Mouse (Mus musculus) lung, embryonic 15.5 days (tissue): ENCODE data around the gene Fibcd1. TPM values are rescaled to one million over a fixed set of nuclear protein-coding genes. Genes with fewer than 3 reads are reported as not detected.
A peak's percentile ranks its signal among the peaks of the same experiment; 100 is the strongest.

Experiments used
- ATAC-seq: fragments of 200-750 bp; cut with Nextera tagmentation; 2 replicates; pipeline ENCODE4 v1.8.0; 2017; ENCODE audit warnings: moderate number of reproducible peaks, borderline replicate concordance; ENCODE audit not compliant: low FRiP score, low TSS enrichment; ENCODE audit errors: extremely low read depth
- H3K27ac ChIP-seq: fragments of 300-500 bp; sonication (generic); 2 replicates; pipeline ENCODE4 v1.5.1; 2015; ENCODE audit warnings: moderate library complexity, mild to moderate bottlenecking, inconsistent platforms
- H3K27me3 ChIP-seq: fragments of 300-500 bp; sonication (generic); 2 replicates; pipeline ENCODE4 v1.6.1; 2015; ENCODE audit warnings: inconsistent platforms
- H3K36me3 ChIP-seq: fragments of 300-500 bp; sonication (generic); 2 replicates; pipeline ENCODE4 v1.6.1; 2015; ENCODE audit warnings: inconsistent platforms
- H3K4me1 ChIP-seq: fragments of 300-500 bp; sonication (generic); 2 replicates; pipeline ENCODE4 v1.6.1; 2015; ENCODE audit warnings: inconsistent platforms
- H3K4me2 ChIP-seq: fragments of 300-500 bp; sonication (generic); 2 replicates; pipeline ENCODE4 v1.6.1; 2015; ENCODE audit warnings: inconsistent platforms, mild to moderate bottlenecking, moderate library complexity
- H3K4me3 ChIP-seq: fragments of 300-500 bp; sonication (generic); 2 replicates; pipeline ENCODE4 v1.5.1; 2015; ENCODE audit warnings: mild to moderate bottlenecking, inconsistent platforms
- H3K9ac ChIP-seq: fragments of 300-500 bp; sonication (generic); 2 replicates; pipeline ENCODE4 v1.6.1; 2015; ENCODE audit warnings: inconsistent platforms
- H3K9me3 ChIP-seq: fragments of 300-500 bp; sonication (generic); 2 replicates; pipeline ENCODE4 v1.6.1; 2016; ENCODE audit warnings: inconsistent platforms
- WGBS: fragments of 180-500 bp; shearing (Covaris S2); methylation state at CpG from one replicate; pipeline ENCODE4 v1.1.7; 2015; 5-methylcytosine and 5-hydroxymethylcytosine counted together
- polyA plus RNA-seq: library from polyadenylated mRNA; unstranded; fragments of >200 nt; fragmentation: Nextera tagmentation; extraction: Ambion mirVana; gene quantifications from 2 replicates; pipeline ENCODE4 v1.2.1, GENCODE M21; 2015

Fibcd1 gene
- polyA plus RNA-seq, 1 experiment from 2014 or later, result not detected

GRCm38 (mm10) chr2:31808410-31809357, 37.1 kb downstream of the Fibcd1 start:
- peaks cover 9% of the 10 kb centered on the region for H3K36me3 ChIP-seq
- H3K4me1 ChIP-seq, result peaks cover 12% of the 10 kb centered on the region; the same call in 1 of the 2 replicates
- no peak overlapping the region for H3K9ac ChIP-seq
- ATAC-seq, result 0 out of 2 replicates have a peak, but pooled peaks have one; percentile 11
- H3K4me2 ChIP-seq, result no peak overlapping the region
- H3K27me3 ChIP-seq, result no peaks in the 10 kb centered on the region
- H3K9me3 ChIP-seq, result no peaks in the 10 kb centered on the region
- H3K4me3 ChIP-seq, result no peak overlapping the region
- H3K27ac ChIP-seq, result no peak overlapping the region
- WGBS, result 44% methylated on average over 28 of the region's 28 CpGs

GRCm38 (mm10) chr2:31806639-31807382, 39.0 kb downstream of the Fibcd1 start:
- no peak for ATAC-seq
- H3K9me3 ChIP-seq, result no peaks in the 10 kb centered on the region
- H3K4me1 ChIP-seq, result peaks cover 16% of the 10 kb centered on the region
- no peak overlapping the region for H3K4me2 ChIP-seq
- H3K27ac ChIP-seq, result no peak overlapping the region
- 44% methylated on average over 9 of the region's 9 CpGs for WGBS
- H3K9ac ChIP-seq, result no peak overlapping the region
- peaks cover 28% of the 10 kb centered on the region for H3K36me3 ChIP-seq
- H3K4me3 ChIP-seq, result no peak overlapping the region
- no peaks in the 10 kb centered on the region for H3K27me3 ChIP-seq

GRCm38 (mm10) chr2:31803480-31803879, 42.3 kb downstream of the Fibcd1 start:
- Histone ChIP-seq H3K4me1 (peaks cover 5% of the 10 kb centered on the region; the same call in 1 of the 2 replicates), H3K36me3 (peaks cover 61% of the 10 kb centered on the region), H3K9ac (no peak overlapping the region), H3K9me3 (no peaks in the 10 kb centered on the region), H3K27me3 (no peaks in the 10 kb centered on the region), H3K27ac (peak overlapping the region; percentile 12; the same call in 1 of the 2 replicates), H3K4me2 (no peak overlapping the region), H3K4me3 (no peak overlapping the region)
- no peak for ATAC-seq
- 48% methylated on average over 14 of the region's 14 CpGs for WGBS

GRCm38 (mm10) chr2:31802811-31803210, 43.0 kb downstream of the Fibcd1 start:
- Histone ChIP-seq H3K27ac (no peak overlapping the region), H3K4me3 (no peak overlapping the region), H3K4me1 (peaks cover 5% of the 10 kb centered on the region; the same call in 1 of the 2 replicates), H3K9me3 (no peaks in the 10 kb centered on the region), H3K4me2 (no peak overlapping the region), H3K27me3 (no peaks in the 10 kb centered on the region), H3K9ac (no peak overlapping the region), H3K36me3 (peaks cover 68% of the 10 kb centered on the region)
- ATAC-seq, result no peak
- 85% methylated on average over 8 of the region's 8 CpGs for WGBS

- Histone ChIP-seq H3K4me3 (no peak overlapping the region), H3K9ac (no peak overlapping the region), H3K36me3 (peaks cover 82% of the 10 kb centered on the region), H3K27me3 (no peaks in the 10 kb centered on the region), H3K27ac (no peak overlapping the region), H3K9me3 (no peaks in the 10 kb centered on the region), H3K4me2 (no peak overlapping the region), H3K4me1 (peaks cover 5% of the 10 kb centered on the region; the same call in 1 of the 2 replicates)
- no peak for ATAC-seq
- WGBS, result 80% methylated on average over 9 of the region's 9 CpGs
Observed at GRCm38 (mm10) chr2:31801416-31801815, 44.4 kb downstream of the Fibcd1 start.

GRCm38 (mm10) chr2:31796943-31797342, 48.9 kb downstream of the Fibcd1 start:
- Histone ChIP-seq H3K4me3 (no peak overlapping the region), H3K9ac (no peak overlapping the region), H3K27me3 (no peaks in the 10 kb centered on the region), H3K27ac (no peak overlapping the region), H3K4me2 (no peak overlapping the region), H3K9me3 (no peaks in the 10 kb centered on the region), H3K4me1 (no peaks in the 10 kb centered on the region), H3K36me3 (peaks cover 98% of the 10 kb centered on the region)
- 88% methylated on average over 3 of the region's 3 CpGs for WGBS
- no peak for ATAC-seq

- Histone ChIP-seq H3K9ac (no peak overlapping the region), H3K27me3 (no peaks in the 10 kb centered on the region), H3K36me3 (peaks cover 96% of the 10 kb centered on the region), H3K9me3 (no peaks in the 10 kb centered on the region), H3K4me2 (no peak overlapping the region), H3K27ac (no peak overlapping the region), H3K4me3 (no peak overlapping the region), H3K4me1 (no peaks in the 10 kb centered on the region)
- no peak for ATAC-seq
- WGBS, result 69% methylated on average over 6 of the region's 6 CpGs
Observed at GRCm38 (mm10) chr2:31792611-31793010, 53.2 kb downstream of the Fibcd1 start.

GRCm38 (mm10) chr2:31791260-31791659, 54.5 kb downstream of the Fibcd1 start:
- Histone ChIP-seq H3K4me3 (no peak overlapping the region), H3K9ac (no peak overlapping the region), H3K4me1 (no peaks in the 10 kb centered on the region), H3K27me3 (no peaks in the 10 kb centered on the region), H3K27ac (no peak overlapping the region), H3K36me3 (peaks cover 96% of the 10 kb centered on the region), H3K4me2 (no peak overlapping the region), H3K9me3 (no peaks in the 10 kb centered on the region)
- ATAC-seq, result no peak
- 85% methylated on average over 8 of the region's 8 CpGs for WGBS

GRCm38 (mm10) chr2:31790728-31791251, 55.0 kb downstream of the Fibcd1 start:
- H3K4me3 ChIP-seq, result no peak overlapping the region
- WGBS, result 84% methylated on average over 13 of the region's 13 CpGs
- no peak overlapping the region for H3K9ac ChIP-seq
- H3K27ac ChIP-seq, result no peak overlapping the region
- no peak overlapping the region for H3K4me2 ChIP-seq
- no peaks in the 10 kb centered on the region for H3K9me3 ChIP-seq
- ATAC-seq, result no peak
- peaks cover 96% of the 10 kb centered on the region for H3K36me3 ChIP-seq
- no peaks in the 10 kb centered on the region for H3K4me1 ChIP-seq
- no peaks in the 10 kb centered on the region for H3K27me3 ChIP-seq

GRCm38 (mm10) chr2:31789215-31789614, 56.6 kb downstream of the Fibcd1 start:
- Histone ChIP-seq H3K4me2 (no peak overlapping the region), H3K27me3 (no peaks in the 10 kb centered on the region), H3K36me3 (peaks cover 92% of the 10 kb centered on the region), H3K9ac (no peak overlapping the region), H3K4me1 (no peaks in the 10 kb centered on the region), H3K4me3 (no peak overlapping the region), H3K27ac (no peak overlapping the region), H3K9me3 (no peaks in the 10 kb centered on the region)
- no peak for ATAC-seq
- WGBS, result 91% methylated on average over 2 of the region's 2 CpGs

- WGBS, result 64% methylated on average over 3 of the region's 3 CpGs
- H3K4me3 ChIP-seq, result no peak overlapping the region
- peaks cover 94% of the 10 kb centered on the region for H3K36me3 ChIP-seq
- no peak overlapping the region for H3K27ac ChIP-seq
- no peaks in the 10 kb centered on the region for H3K4me1 ChIP-seq
- no peak overlapping the region for H3K4me2 ChIP-seq
- H3K27me3 ChIP-seq, result no peaks in the 10 kb centered on the region
- ATAC-seq, result no peak
- no peak overlapping the region for H3K9ac ChIP-seq
- H3K9me3 ChIP-seq, result no peaks in the 10 kb centered on the region
Observed at GRCm38 (mm10) chr2:31788227-31788626, 57.6 kb downstream of the Fibcd1 start.
